Mouse (Mus musculus): ENCODE data around the gene St5. TPM values are rescaled to one million over a fixed set of nuclear protein-coding genes. Genes with fewer than 3 reads are reported as not detected.

St5 gene
- polyA plus RNA-seq (2015; fragmentation: Nextera tagmentation; extraction: Ambion mirVana) = 19.4 and 19.7 TPM in 2 replicates

DNA sequence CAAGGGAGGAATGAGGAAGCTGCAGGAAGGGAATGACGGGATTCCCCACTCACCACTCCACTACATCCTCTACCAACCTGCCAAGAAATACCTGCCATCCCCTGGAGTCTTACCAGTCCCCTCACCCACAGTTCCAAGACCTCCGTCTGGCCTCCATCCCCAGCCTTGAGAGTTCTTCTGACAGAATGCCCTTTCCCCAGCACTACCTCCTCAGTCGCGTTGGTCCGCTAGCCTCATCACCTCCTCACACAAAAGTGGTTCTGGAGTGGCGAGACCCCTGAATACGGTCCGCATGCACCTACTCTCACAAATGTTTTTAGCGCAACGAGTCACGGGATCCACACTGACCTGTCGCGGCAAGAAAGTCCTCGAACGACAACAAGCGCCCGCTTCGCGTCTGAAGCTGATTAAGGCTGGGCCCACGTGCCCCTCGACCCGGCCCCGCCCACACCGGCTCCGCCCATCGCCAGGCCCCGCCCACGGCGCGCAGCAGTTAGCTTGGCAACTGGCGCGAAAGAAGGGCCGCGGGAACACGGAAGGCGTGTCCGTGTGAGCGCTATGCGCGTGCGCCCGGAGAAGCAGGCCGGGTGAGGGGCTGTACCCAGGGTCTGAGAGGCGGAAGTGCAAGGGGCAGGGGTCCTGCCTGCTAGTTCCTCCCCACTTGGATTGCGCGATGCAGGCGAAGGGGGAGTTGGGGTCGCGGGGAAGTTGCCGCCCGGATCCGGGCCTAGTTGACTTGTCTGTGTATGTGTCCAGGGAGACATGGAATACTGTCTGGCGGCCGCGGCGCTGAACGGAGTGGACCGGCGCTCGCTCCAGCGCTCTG lies at the start of gene St5, which contains the start of gene Akip1:
TSS of gene St5 (minus strand) at position 416 of the 826 bp plus-strand sequence.
TSS of gene Akip1 (plus strand) at position 501 of the 826 bp plus-strand sequence.
- ATAC-seq (replicated peaks) = peak; percentile 97
- no peaks in the 10 kb centered on the region for H3K27me3 ChIP-seq (replicated peaks)
- WGBS = under 1% methylated on average over 61 of the region's 61 CpGs

DNA sequence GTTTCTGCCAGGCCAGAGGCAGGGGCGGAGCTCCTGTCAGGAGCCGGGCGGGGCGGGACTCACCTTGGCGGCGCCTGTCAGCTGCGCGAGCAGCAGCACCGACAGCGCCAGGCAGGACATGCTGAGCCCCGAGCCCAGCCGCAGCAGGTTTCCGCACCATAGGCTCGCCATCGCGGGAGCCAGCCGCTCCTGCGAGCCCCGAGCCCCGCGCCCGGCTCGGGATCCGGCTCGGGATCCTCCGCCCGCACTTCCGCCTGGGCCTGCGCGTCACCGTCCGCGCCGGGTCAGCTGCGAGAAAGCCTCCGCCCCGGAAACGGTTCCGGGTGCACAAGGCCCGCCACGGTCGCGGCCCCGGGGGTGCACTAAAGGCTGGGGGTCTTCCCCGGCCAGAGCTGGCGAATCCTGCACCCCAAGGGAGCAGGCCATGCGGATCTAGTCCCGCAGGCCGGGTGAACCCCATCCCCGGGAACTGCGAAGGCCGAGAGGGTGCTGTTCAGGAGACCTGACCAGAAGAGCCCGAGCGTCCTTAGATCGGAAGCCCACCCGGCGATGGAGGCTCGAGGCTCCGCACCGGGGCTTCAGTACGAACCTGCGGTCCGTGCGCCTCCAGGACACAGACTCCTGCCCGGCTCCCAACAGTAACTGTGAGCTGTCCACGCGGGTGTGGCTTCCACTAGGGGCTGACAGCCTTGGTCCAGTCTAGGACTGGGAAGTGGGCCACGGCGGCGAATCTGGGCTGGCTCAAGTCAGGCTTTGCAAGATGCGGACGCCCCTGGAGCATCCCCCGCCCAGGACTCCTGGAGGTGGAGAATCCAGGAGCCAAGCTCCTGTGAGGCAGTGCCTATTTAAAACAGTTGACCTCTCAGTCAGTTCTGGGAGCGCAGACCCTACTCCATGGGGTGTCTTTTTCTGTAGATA lies 48.9 kb upstream of the St5 start, which contains the start of gene Tmem9b:
TSS of gene Tmem9b (minus strand) at position 868 of the 918 bp plus-strand sequence.
- peak; percentile 95 for ATAC-seq (replicated peaks)
- peaks cover 31% of the 10 kb centered on the region for H3K4me1 ChIP-seq
- no peaks in the 10 kb centered on the region for H3K27me3 ChIP-seq (replicated peaks)
- H3K4me3 ChIP-seq = peak within 1 kb of the TSS; percentile 72
- H3K9ac ChIP-seq = peak within 1 kb of the TSS; percentile 88
- WGBS = under 1% methylated on average over 74 of the region's 74 CpGs
- peak within 1 kb of the TSS; percentile 84 for H3K27ac ChIP-seq
- no peaks in the 10 kb centered on the region for H3K36me3 ChIP-seq (replicated peaks)
- peak within 1 kb of the TSS; percentile 83 for H3K4me2 ChIP-seq
- H3K9me3 ChIP-seq = no peaks in the 10 kb centered on the region

More for the DNA sequence above, at the start of gene St5, which contains the start of gene Akip1:
- peak within 1 kb of the TSS; percentile 72 for H3K27ac ChIP-seq
- peak within 1 kb of the TSS; percentile 60 for H3K9ac ChIP-seq
- H3K36me3 ChIP-seq (replicated peaks) = no peaks in the 10 kb centered on the region
- H3K4me1 ChIP-seq = peaks cover 10% of the 10 kb centered on the region
- peak within 1 kb of the TSS; percentile 83 for H3K4me2 ChIP-seq
- peak within 1 kb of the TSS; percentile 72 for H3K4me3 ChIP-seq
- no peaks in the 10 kb centered on the region for H3K9me3 ChIP-seq

DNA sequence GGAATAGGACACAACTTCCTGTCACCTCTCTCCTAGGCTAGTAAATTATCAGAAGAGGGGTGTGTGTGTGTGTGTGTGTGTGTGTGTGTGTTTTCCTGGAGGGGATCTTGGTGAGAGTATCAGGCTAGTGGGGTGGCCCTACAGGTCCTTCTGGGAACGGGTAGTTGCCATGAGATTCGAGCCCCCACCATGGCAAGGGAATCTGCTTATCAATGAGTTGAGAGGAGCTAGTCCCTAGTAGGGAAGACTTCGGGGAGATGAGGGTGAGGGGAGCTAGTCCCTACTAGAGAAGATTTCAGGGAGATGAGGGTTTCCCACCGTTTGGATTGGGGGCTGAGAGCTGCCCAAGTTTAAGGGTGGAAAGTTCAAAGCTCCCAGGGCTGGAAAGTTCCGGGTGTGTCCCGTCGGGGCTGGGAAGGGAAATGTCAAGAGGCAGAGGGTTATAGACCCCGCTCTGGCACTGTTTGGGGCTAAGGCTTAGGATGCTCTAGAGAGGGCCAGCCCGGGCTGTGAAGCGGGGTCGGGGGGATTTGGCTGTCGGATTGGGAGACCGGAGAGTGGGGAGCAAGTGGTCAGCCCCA lies 48.1 kb upstream of the St5 start:
- H3K4me1 ChIP-seq = peaks cover 31% of the 10 kb centered on the region
- 3% methylated on average over 13 of the region's 13 CpGs for WGBS
- ATAC-seq (replicated peaks) = peak; percentile 76
- peak overlapping the region; percentile 72 for H3K4me3 ChIP-seq
- peak overlapping the region; percentile 84 for H3K27ac ChIP-seq
- no peaks in the 10 kb centered on the region; the same call in 1 of the 2 replicates for H3K36me3 ChIP-seq (replicated peaks)
- no peaks in the 10 kb centered on the region for H3K27me3 ChIP-seq (replicated peaks)
- H3K9ac ChIP-seq = peak overlapping the region; percentile 88
- peak overlapping the region; percentile 83 for H3K4me2 ChIP-seq
- no peaks in the 10 kb centered on the region for H3K9me3 ChIP-seq

DNA sequence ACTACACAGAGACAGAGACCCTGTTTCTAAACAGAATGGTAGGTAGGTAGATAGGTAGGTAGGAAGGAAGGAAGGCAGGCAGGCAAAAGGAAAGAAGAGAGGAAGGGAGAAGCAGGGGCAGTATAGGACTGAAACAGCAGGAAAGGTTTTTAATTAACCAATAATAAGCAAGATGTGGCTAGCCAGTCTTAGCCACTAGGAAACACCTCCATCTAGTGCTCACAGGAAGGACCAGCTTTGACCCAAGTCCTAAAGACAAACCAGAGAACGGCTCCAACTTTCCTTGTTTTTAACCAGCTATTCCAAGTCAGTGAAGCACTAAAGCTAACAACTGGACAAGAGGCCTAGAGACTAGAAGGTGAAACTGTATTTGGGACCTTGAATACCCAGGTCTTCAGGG lies 44.3 kb upstream of the St5 start:
- no peak for ATAC-seq (replicated peaks)
- Histone ChIP-seq H3K4me2 (no peak overlapping the region), H3K9me3 (no peaks in the 10 kb centered on the region), H3K36me3 (replicated peaks) (peaks cover 15% of the 10 kb centered on the region), H3K4me1 (peaks cover 17% of the 10 kb centered on the region), H3K9ac (no peak overlapping the region), H3K27me3 (replicated peaks) (no peaks in the 10 kb centered on the region), H3K27ac (no peak overlapping the region), H3K4me3 (no peak overlapping the region)
- WGBS = 71% methylated on average over 1 of the region's 1 CpGs

DNA sequence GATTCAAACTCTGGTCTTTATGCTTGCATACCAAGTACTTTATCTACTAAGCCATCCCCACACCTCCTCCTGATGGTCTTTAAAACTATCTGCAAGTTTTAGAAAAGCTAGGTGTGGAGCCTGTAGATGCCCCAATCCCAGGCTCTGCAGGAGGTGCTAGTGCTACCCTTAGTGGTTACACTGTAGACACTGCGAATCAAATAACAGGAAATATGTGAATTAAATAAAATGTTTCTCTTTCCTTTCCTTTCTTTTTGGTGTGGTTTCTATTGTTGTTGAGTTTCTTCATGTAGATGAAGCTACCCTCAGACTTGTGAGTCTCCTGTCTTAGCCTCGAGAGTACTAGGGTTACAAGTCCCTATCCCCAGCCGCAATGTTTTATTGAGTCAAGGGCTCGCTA lies 38.3 kb upstream of the St5 start:
- H3K4me2 ChIP-seq = no peak overlapping the region
- H3K36me3 ChIP-seq (replicated peaks) = peaks cover 41% of the 10 kb centered on the region
- H3K9ac ChIP-seq = no peak overlapping the region
- H3K4me3 ChIP-seq = no peak overlapping the region
- H3K4me1 ChIP-seq = no peaks in the 10 kb centered on the region
- 87% methylated on average over 4 of the region's 4 CpGs for WGBS
- H3K9me3 ChIP-seq = no peaks in the 10 kb centered on the region
- H3K27ac ChIP-seq = no peak overlapping the region
- no peaks in the 10 kb centered on the region for H3K27me3 ChIP-seq (replicated peaks)
- no peak for ATAC-seq (replicated peaks)

DNA sequence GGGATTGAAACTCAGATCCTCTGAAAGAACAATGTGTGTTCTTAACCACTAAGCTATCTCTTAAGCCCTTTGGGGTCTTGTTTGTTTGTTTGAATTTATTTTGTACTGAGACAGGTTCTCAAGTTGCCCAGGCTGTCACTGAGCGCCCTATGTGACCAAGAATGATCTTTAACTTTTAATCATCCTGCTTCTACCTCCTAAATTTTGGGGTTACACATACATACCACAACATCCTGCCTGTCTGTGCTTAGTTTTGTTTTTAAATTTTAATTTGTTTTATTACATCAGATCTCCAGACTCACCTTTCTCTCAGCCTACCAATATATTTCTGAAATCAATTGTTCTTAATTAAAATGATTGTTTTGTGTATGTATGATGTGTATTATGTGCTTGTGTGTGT lies 37.7 kb upstream of the St5 start:
- no peak overlapping the region for H3K4me3 ChIP-seq
- peaks cover 47% of the 10 kb centered on the region for H3K36me3 ChIP-seq (replicated peaks)
- ATAC-seq (replicated peaks) = no peak
- 100% methylated on average over 1 of the region's 1 CpGs for WGBS
- no peaks in the 10 kb centered on the region for H3K27me3 ChIP-seq (replicated peaks)
- H3K27ac ChIP-seq = no peak overlapping the region
- H3K4me2 ChIP-seq = no peak overlapping the region
- H3K9ac ChIP-seq = no peak overlapping the region
- no peaks in the 10 kb centered on the region for H3K9me3 ChIP-seq
- H3K4me1 ChIP-seq = no peaks in the 10 kb centered on the region

DNA sequence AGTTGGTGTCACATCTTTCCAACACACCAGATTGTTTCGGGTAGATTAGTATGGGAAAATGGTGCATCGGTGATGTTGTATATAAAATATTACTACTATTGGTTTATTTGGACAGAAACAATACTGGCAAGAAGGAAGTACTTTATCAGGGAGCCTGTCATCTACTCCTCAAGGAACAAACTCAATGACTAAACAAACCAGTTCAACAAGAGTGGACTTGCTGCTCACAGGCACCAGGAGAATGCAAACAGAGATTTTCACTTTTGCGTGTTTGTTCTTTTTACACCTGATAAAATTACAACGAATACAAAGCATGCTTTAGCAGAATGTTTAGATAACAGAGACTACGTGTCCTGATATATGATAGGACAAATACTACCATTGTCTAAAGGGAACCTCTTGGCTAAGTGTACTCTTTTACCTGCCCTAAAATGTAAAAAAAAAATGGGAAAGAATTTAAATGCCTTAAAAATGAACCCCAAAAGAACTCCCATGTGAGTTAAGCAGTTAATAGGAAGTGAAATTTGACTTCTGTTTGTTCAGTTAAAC lies 36.5 kb upstream of the St5 start:
- H3K4me2 ChIP-seq = no peak overlapping the region
- ATAC-seq (replicated peaks) = no peak
- no peaks in the 10 kb centered on the region for H3K9me3 ChIP-seq
- peaks cover 48% of the 10 kb centered on the region for H3K36me3 ChIP-seq (replicated peaks)
- H3K4me1 ChIP-seq = no peaks in the 10 kb centered on the region
- H3K4me3 ChIP-seq = no peak overlapping the region
- WGBS = 95% methylated on average over 5 of the region's 5 CpGs
- H3K27ac ChIP-seq = no peak overlapping the region
- H3K9ac ChIP-seq = no peak overlapping the region
- H3K27me3 ChIP-seq (replicated peaks) = no peaks in the 10 kb centered on the region

DNA sequence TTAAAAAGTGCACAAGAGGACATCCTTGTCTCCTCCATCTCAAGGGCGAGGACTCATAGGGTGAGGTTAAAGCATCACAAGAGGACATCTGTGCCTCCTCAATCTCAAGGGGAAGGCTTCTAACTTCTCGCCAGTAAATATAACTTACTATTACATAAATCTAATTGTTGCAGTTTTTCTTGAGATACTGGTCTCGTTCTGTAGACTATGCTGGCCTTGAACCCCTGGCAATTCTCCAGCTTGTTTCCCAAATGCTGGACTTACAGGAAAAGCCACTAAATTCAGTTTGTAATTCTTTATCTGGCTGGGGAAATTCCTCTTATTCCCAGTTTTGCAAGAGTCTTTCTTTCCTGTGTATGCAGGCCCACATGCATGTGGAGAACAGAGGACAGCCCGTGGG lies 31.4 kb upstream of the St5 start:
- Histone ChIP-seq H3K27ac (no peak overlapping the region), H3K9me3 (no peaks in the 10 kb centered on the region), H3K9ac (no peak overlapping the region), H3K36me3 (replicated peaks) (peaks cover 23% of the 10 kb centered on the region), H3K4me3 (no peak overlapping the region), H3K4me1 (no peaks in the 10 kb centered on the region), H3K27me3 (replicated peaks) (no peaks in the 10 kb centered on the region), H3K4me2 (no peak overlapping the region)
- ATAC-seq (replicated peaks) = no peak
- WGBS = 92% methylated on average over 4 of the region's 4 CpGs

DNA sequence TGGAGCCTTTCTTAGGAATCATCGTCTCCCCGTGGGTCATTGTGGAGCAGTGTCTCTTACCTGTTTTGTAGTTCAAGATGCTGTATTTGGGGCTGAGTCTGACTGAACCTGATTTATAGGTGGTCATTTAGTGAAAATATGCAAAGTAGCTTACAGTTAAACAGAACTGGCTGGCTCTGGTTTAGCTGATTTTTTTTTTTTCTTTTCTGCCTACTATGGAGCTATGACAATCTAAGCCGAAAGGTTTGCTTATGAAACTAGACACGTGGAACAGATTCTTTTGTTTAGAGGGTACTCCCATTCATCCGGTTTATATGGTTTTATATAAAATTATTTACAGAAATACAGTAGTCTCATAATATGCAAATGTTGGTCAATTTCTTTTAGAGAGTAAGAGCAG lies 28.2 kb upstream of the St5 start, which contains the start of gene Ascl3:
TSS of gene Ascl3 (minus strand) at position 101 of the 400 bp plus-strand sequence.
- H3K4me1 ChIP-seq = no peaks in the 10 kb centered on the region
- H3K27ac ChIP-seq = no peak within 1 kb of the TSS
- H3K9ac ChIP-seq = no peak within 1 kb of the TSS
- H3K36me3 ChIP-seq (replicated peaks) = peaks cover 13% of the 10 kb centered on the region
- no peaks in the 10 kb centered on the region for H3K27me3 ChIP-seq (replicated peaks)
- H3K4me3 ChIP-seq = no peak within 1 kb of the TSS
- H3K9me3 ChIP-seq = no peaks in the 10 kb centered on the region
- H3K4me2 ChIP-seq = no peak within 1 kb of the TSS
- 89% methylated on average over 5 of the region's 5 CpGs for WGBS
- ATAC-seq (replicated peaks) = no peak

DNA sequence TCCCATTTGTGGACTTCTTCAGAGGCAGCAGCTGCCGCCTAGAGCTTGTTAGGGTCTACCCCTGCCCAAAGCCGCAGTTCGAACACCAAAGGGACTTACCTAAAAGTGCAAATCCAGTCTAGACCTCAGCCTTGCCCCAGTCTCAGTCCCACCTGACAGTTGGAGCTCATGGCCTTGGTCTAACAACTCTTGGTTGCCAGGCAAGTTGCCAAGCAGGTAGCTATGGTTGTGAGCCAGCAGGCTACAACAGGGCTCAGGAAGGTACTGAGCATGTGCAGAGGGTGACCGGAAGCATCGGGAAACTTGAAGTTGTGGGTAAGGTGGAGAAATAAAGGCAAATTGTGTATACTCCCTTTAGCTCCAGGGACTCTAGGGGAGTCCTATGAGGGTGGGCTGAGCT lies 20.3 kb upstream of the St5 start, which contains the start of gene BC051019:
TSS of gene BC051019 (minus strand) at position 154 of the 400 bp plus-strand sequence.
- WGBS = 93% methylated on average over 5 of the region's 5 CpGs
- Histone ChIP-seq H3K27ac (no peak within 1 kb of the TSS), H3K36me3 (replicated peaks) (no peaks in the 10 kb centered on the region), H3K4me3 (no peak within 1 kb of the TSS), H3K9ac (no peak within 1 kb of the TSS), H3K4me1 (no peaks in the 10 kb centered on the region), H3K9me3 (no peaks in the 10 kb centered on the region), H3K4me2 (no peak within 1 kb of the TSS), H3K27me3 (replicated peaks) (no peaks in the 10 kb centered on the region)
- ATAC-seq (replicated peaks) = no peak

DNA sequence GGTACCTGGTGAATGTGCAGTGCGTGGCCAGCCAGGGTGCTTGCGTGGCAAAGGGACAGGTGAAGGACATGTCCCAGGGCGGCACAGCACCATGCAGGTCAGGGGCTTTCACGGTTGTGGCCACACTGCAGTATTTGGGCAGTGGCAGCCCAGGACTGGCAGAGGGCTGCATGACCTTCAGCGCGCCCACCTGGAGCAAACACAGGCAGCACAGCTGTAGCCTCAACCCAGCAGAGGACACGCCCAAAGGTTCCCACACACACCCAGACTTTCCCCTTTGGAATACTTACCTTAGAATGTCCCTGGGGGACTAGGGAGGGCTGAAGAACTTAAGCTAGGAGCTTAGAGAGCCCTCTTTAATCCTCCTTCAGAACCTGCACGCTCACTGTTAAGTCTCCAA lies 19.7 kb upstream of the St5 start:
- H3K27ac ChIP-seq = no peak overlapping the region
- no peak for ATAC-seq (replicated peaks)

More for the DNA sequence above, 19.7 kb upstream of the St5 start:
- no peaks in the 10 kb centered on the region for H3K36me3 ChIP-seq (replicated peaks)
- no peaks in the 10 kb centered on the region for H3K27me3 ChIP-seq (replicated peaks)
- no peaks in the 10 kb centered on the region for H3K4me1 ChIP-seq
- WGBS = 96% methylated on average over 8 of the region's 8 CpGs
- no peaks in the 10 kb centered on the region for H3K9me3 ChIP-seq
- no peak overlapping the region for H3K4me3 ChIP-seq
- no peak overlapping the region for H3K9ac ChIP-seq
- H3K4me2 ChIP-seq = no peak overlapping the region
